Mouse (Mus musculus) hindbrain, postnatal 0 days (tissue): Measurements from ENCODE around the gene Cdh18. TPM values are rescaled to one million over a fixed set of nuclear protein-coding genes. Genes with fewer than 3 reads are reported as not detected.
"Not testable (repeated sequence)": the region's sequence is repeated elsewhere in the genome, so short reads cannot be mapped to it uniquely, and the experiment has no call there.

ENCODE experiments used
- ATAC-seq: fragments of 200-750 bp; cut with Nextera tagmentation; 2 replicates; pipeline ENCODE4 v1.8.0; 2017; ENCODE audit warnings: mild to moderate bottlenecking, moderate TSS enrichment, moderate library complexity
- DNase-seq: peaks from one replicate; pipeline ENCODE4 v3.0.0-alpha.2; 2015; ENCODE audit warnings: low spot score
- H3K27ac ChIP-seq: fragments of 300-500 bp; sonication (generic); 2 replicates; pipeline ENCODE4 v1.5.1; 2014; ENCODE audit warnings: mild to moderate bottlenecking
- H3K27me3 ChIP-seq: fragments of 300-500 bp; sonication (generic); 2 replicates; pipeline ENCODE4 v1.6.1; 2014; ENCODE audit warnings: low read length, mixed read lengths; ENCODE audit not compliant: insufficient read depth
- H3K36me3 ChIP-seq: fragments of 300-500 bp; sonication (generic); 2 replicates; pipeline ENCODE4 v1.6.1; 2014; ENCODE audit warnings: low read length, mixed read lengths; ENCODE audit not compliant: insufficient read depth
- H3K4me1 ChIP-seq: fragments of 300-500 bp; sonication (generic); 2 replicates; pipeline ENCODE4 v1.6.1; 2014; ENCODE audit warnings: antibody characterized with exemption, low read length, mixed read lengths; ENCODE audit not compliant: insufficient read depth
- H3K4me2 ChIP-seq: fragments of 300-500 bp; sonication (generic); 2 replicates; pipeline ENCODE4 v1.6.1; 2014; ENCODE audit warnings: low read depth, mild to moderate bottlenecking, low read length, moderate library complexity, mixed read lengths
- H3K4me3 ChIP-seq: fragments of 300-500 bp; sonication (generic); 2 replicates; pipeline ENCODE4 v1.5.1; 2014; ENCODE audit warnings: low read length
- H3K9ac ChIP-seq: fragments of 300-500 bp; sonication (generic); replicated peaks from 2 replicates; pipeline ENCODE4 v1.6.1; 2014; ENCODE audit warnings: mild to moderate bottlenecking, low read length, moderate library complexity, mixed read lengths
- H3K9me3 ChIP-seq: fragments of 300-500 bp; sonication (generic); 2 replicates; pipeline ENCODE4 v1.6.1; 2016; ENCODE audit warnings: low read length, mixed read lengths
- CTCF ChIP-seq: IDR thresholded peaks from 2 replicates; pipeline ENCODE4 v1.5.1; 2016; ENCODE audit warnings: antibody characterized with exemption, control low read depth, low read depth
- WGBS: fragments of 180-500 bp; shearing (Covaris S2); extraction: QIAGEN DNeasy Blood & Tissue Kit; methylation state at CpG from one replicate; pipeline ENCODE4 v1.1.7; 2014; 5-methylcytosine and 5-hydroxymethylcytosine counted together
- polyA plus RNA-seq: library from polyadenylated mRNA; unstranded; fragments of >200 nt; fragmentation: Nextera tagmentation; extraction: Ambion mirVana; gene quantifications from 2 replicates; pipeline ENCODE4 v1.2.1, GENCODE M21; 2015
- total RNA-seq: library from RNA; depleted of rRNA; stranded (reverse); fragments of >200 nt; gene quantifications from 2 replicates; pipeline ENCODE4 v1.2.3, GENCODE M21; 2014

Cdh18 gene
- total and polyA plus RNA-seq, 2 experiments from 2014 or later = 12.3 to 61.0 TPM

- peak; percentile 9 for DNase-seq
- no peaks in the 10 kb centered on the region for H3K4me1 ChIP-seq
- no peak overlapping the region for H3K9ac ChIP-seq
- no peak overlapping the region for H3K4me3 ChIP-seq
- no peaks in the 10 kb centered on the region for H3K36me3 ChIP-seq
- no peak overlapping the region for H3K27ac ChIP-seq
- no peaks in the 10 kb centered on the region for H3K27me3 ChIP-seq
- H3K4me2 ChIP-seq = no peak overlapping the region
- TF ChIP-seq CTCF = no peak
- ATAC-seq = no peak
- 55% methylated on average over 5 of the region's 5 CpGs for WGBS
- no peaks in the 10 kb centered on the region for H3K9me3 ChIP-seq
Observed at GRCm38 (mm10) chr15:23257751-23258440, 709.1 kb downstream of the Cdh18 start.

DNA sequence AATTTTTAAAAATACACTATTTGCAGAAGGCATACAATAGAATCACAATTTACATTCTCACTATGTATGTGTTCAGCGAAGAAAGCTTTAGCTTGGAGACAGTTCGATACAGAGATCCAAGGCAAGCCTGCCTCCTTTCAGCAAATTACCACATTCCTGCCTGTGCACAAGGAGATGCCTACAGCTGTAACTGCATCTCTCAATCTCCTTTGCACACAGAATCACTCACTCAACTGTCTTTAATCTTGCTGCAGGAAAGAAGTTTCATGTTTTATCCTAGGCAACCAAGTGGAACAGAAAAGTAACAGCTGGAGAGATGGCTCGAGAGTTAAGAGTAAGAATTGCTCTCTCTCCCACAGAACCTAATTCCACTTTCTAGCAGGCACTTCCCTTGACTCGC, 729.6 kb downstream of the Cdh18 start:
- no peak overlapping the region for H3K4me3 ChIP-seq
- H3K4me2 ChIP-seq = no peak overlapping the region
- no peaks in the 10 kb centered on the region for H3K9me3 ChIP-seq
- H3K36me3 ChIP-seq = no peaks in the 10 kb centered on the region
- H3K27me3 ChIP-seq = no peaks in the 10 kb centered on the region
- no peak for TF ChIP-seq CTCF
- no peak overlapping the region for H3K9ac ChIP-seq
- WGBS = 70% methylated on average over 4 of the region's 4 CpGs
- DNase-seq = no peak
- no peak overlapping the region for H3K27ac ChIP-seq
- H3K4me1 ChIP-seq = no peaks in the 10 kb centered on the region
- ATAC-seq = no peak

- no peak for TF ChIP-seq CTCF
- H3K4me2 ChIP-seq = no peak overlapping the region
- WGBS = 56% methylated on average over 1 of the region's 1 CpGs
- H3K27me3 ChIP-seq = no peaks in the 10 kb centered on the region
- H3K9me3 ChIP-seq = no peaks in the 10 kb centered on the region
- no peak overlapping the region for H3K4me3 ChIP-seq
- no peak overlapping the region for H3K9ac ChIP-seq
- H3K4me1 ChIP-seq = no peaks in the 10 kb centered on the region
- H3K27ac ChIP-seq = no peak overlapping the region
- DNase-seq (no peak), ATAC-seq (no peak)
- H3K36me3 ChIP-seq = no peaks in the 10 kb centered on the region
Observed at GRCm38 (mm10) chr15:23305018-23305417, 756.2 kb downstream of the Cdh18 start.

GRCm38 (mm10) chr15:23316766-23317165, 767.9 kb downstream of the Cdh18 start:
- WGBS = 91% methylated on average over 3 of the region's 3 CpGs
- Histone ChIP-seq H3K27ac (no peak overlapping the region), H3K4me3 (no peak overlapping the region), H3K27me3 (no peaks in the 10 kb centered on the region), H3K4me2 (no peak overlapping the region), H3K36me3 (no peaks in the 10 kb centered on the region), H3K4me1 (no peaks in the 10 kb centered on the region), H3K9me3 (no peaks in the 10 kb centered on the region), H3K9ac (no peak overlapping the region)
- ATAC-seq = no peak
- TF ChIP-seq CTCF = no peak
- no peak for DNase-seq

- H3K4me3 ChIP-seq = no peak overlapping the region
Observed at GRCm38 (mm10) chr15:23317409-23317808, 768.6 kb downstream of the Cdh18 start.

GRCm38 (mm10) chr15:23340338-23340737, 791.5 kb downstream of the Cdh18 start:
- WGBS = no CpG with 5 or more reads among the region's 4 CpGs
- ATAC-seq = not testable (repeated sequence)

More at GRCm38 (mm10) chr15:23317409-23317808, 768.6 kb downstream of the Cdh18 start:
- Histone ChIP-seq H3K9me3 (no peaks in the 10 kb centered on the region), H3K27ac (no peak overlapping the region), H3K4me2 (no peak overlapping the region), H3K27me3 (no peaks in the 10 kb centered on the region), H3K36me3 (no peaks in the 10 kb centered on the region), H3K9ac (no peak overlapping the region), H3K4me1 (no peaks in the 10 kb centered on the region)
- no peak for TF ChIP-seq CTCF
- ATAC-seq (no peak), DNase-seq (no peak)

GRCm38 (mm10) chr15:23351078-23351477, 802.3 kb downstream of the Cdh18 start:
- no peak overlapping the region for H3K4me2 ChIP-seq
- WGBS = 78% methylated on average over 2 of the region's 2 CpGs
- DNase-seq (no peak), ATAC-seq (no peak)
- no peak overlapping the region for H3K4me3 ChIP-seq
- no peaks in the 10 kb centered on the region for H3K9me3 ChIP-seq
- H3K9ac ChIP-seq = no peak overlapping the region
- H3K4me1 ChIP-seq = no peaks in the 10 kb centered on the region
- H3K27me3 ChIP-seq = no peaks in the 10 kb centered on the region
- no peak for TF ChIP-seq CTCF
- H3K27ac ChIP-seq = no peak overlapping the region
- H3K36me3 ChIP-seq = no peaks in the 10 kb centered on the region

More at GRCm38 (mm10) chr15:23340338-23340737, 791.5 kb downstream of the Cdh18 start:
- not testable (repeated sequence) for H3K4me3 ChIP-seq, H3K4me1 ChIP-seq, H3K9ac ChIP-seq, H3K36me3 ChIP-seq, H3K4me2 ChIP-seq, DNase-seq, H3K27ac ChIP-seq, H3K27me3 ChIP-seq, H3K9me3 ChIP-seq
